Mouse (Mus musculus): ENCODE results near the gene Phactr3. TPM values are rescaled to one million over a fixed set of nuclear protein-coding genes. Genes with fewer than 3 reads are reported as not detected.
A peak's percentile ranks its signal among the peaks of the same experiment; 100 is the strongest.
"Not testable (repeated sequence)": the region's sequence is repeated elsewhere in the genome, so short reads cannot be mapped to it uniquely, and the experiment has no call there.

Gene Phactr3
- polyA plus RNA-seq (2015; fragmentation: Nextera tagmentation; extraction: Ambion mirVana), result 37.8 and 39.6 TPM in 2 replicates

GRCm38 (mm10) chr2:178118801-178119560 is at the start of gene Phactr3:
Phactr3 (plus strand) TSS chr2:178118975.
- ATAC-seq, result peak; percentile 71
- peak within 1 kb of the TSS; percentile 93 for H3K4me2 ChIP-seq (replicated peaks)
- peaks cover 31% of the 10 kb centered on the region for H3K27me3 ChIP-seq
- WGBS, result 1% methylated on average over 45 of the region's 45 CpGs
- no peaks in the 10 kb centered on the region for H3K36me3 ChIP-seq
- H3K27ac ChIP-seq, result no peak within 1 kb of the TSS
- H3K4me1 ChIP-seq (replicated peaks), result peaks cover 19% of the 10 kb centered on the region
- H3K4me3 ChIP-seq (replicated peaks), result peak within 1 kb of the TSS; percentile 48
- H3K9ac ChIP-seq (replicated peaks), result peak within 1 kb of the TSS; percentile 68
- H3K9me3 ChIP-seq, result no peaks in the 10 kb centered on the region

DNA sequence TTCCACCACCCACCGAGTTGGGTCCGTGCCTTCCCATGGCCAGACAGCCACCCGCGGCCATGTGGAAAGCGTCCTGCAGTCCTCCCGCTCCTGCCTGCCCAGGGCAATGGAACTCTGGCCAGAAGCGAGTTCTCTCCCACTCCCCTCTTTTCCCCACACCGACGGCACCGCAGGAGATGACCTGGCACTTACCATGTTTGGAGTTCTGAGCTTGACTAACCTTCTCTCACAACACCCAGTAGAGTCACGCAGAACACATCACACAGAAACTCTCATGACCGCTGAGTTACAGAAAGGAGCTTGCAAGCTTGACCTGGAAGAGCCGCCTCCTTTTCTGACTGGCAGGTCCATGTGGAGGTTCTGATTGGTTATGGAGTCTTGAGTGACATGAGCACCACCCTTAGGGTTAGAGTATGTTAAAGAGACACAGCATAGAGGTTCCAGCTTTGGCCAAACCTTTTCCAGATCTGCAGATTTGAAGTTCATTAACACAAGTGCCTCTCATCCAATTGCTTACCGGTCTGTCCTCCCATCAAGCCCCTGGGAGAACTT is 40.5 kb upstream of the Phactr3 start, which contains the start of gene Zfp931:
Gene Zfp931, minus strand, starts transcription at position 311 of the 552 bp plus-strand sequence.
- not testable (repeated sequence) for H3K4me1 ChIP-seq (replicated peaks); H3K36me3 ChIP-seq; H3K27me3 ChIP-seq; ATAC-seq; H3K27ac ChIP-seq; H3K9me3 ChIP-seq
- H3K9ac ChIP-seq (replicated peaks), result peak within 1 kb of the TSS; percentile 48; the same call in 1 of the 2 replicates
- WGBS, result 0% methylated on average over 2 of the region's 14 CpGs
- peak within 1 kb of the TSS; percentile 46 for H3K4me3 ChIP-seq (replicated peaks)
- peak within 1 kb of the TSS; percentile 56 for H3K4me2 ChIP-seq (replicated peaks)

DNA sequence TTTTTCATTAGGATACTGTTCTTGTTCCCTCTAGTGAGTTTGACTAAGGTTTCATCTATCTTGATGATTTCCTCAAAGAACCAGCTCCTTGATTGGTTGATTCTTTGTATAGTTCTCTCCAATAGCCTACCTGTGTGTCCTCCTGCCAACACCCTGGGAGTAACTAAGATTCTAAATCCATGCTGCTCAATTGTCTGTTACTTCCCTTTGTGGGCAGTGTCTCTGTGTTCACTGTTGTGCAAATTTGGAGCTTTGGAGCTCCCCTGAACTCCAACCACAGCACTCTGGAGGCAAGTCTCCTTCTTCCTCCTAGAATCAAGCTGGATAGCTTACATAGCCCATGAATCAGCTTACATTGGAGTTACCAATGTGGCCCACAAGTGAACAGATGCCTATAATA is 29.2 kb upstream of the Phactr3 start:
- no peaks in the 10 kb centered on the region for H3K27me3 ChIP-seq

GRCm38 (mm10) chr2:178098021-178098420 is 20.8 kb upstream of the Phactr3 start:
- Histone ChIP-seq H3K4me1 (replicated peaks) (no peaks in the 10 kb centered on the region), H3K9ac (replicated peaks) (no peak overlapping the region), H3K36me3 (no peaks in the 10 kb centered on the region), H3K27me3 (no peaks in the 10 kb centered on the region), H3K4me3 (replicated peaks) (no peak overlapping the region), H3K9me3 (no peaks in the 10 kb centered on the region), H3K27ac (no peak overlapping the region), H3K4me2 (replicated peaks) (no peak overlapping the region)
- no peak for ATAC-seq
- WGBS, result 10% methylated on average over 2 of the region's 2 CpGs

More for the DNA sequence above, 29.2 kb upstream of the Phactr3 start:
- H3K4me3 ChIP-seq (replicated peaks), result no peak overlapping the region
- H3K36me3 ChIP-seq, result no peaks in the 10 kb centered on the region
- no peaks in the 10 kb centered on the region for H3K9me3 ChIP-seq
- ATAC-seq, result no peak
- no peaks in the 10 kb centered on the region for H3K4me1 ChIP-seq (replicated peaks)
- no peak overlapping the region for H3K9ac ChIP-seq (replicated peaks)
- H3K4me2 ChIP-seq (replicated peaks), result no peak overlapping the region
- no peak overlapping the region for H3K27ac ChIP-seq

DNA sequence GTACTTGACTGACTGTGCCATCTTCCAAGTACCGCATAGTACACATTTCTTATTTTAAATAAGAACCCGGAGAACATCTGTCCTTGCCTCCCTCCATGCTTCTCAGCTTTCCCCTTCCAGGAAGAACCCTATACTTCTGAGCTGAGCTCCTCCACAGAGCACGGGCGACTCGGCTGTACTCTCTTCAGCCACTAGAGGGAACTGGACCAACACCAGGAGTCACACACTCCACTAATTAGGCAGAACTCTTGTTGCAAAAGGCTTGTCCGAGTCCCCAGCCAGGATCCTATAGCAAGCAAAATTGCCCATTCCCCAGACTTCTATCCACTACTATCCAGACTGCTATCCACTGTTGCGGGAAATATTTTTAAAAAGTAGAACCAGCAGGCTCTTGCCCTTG is 16.8 kb upstream of the Phactr3 start:
- 10% methylated on average over 7 of the region's 7 CpGs for WGBS
- Histone ChIP-seq H3K36me3 (no peaks in the 10 kb centered on the region), H3K4me3 (replicated peaks) (no peak overlapping the region), H3K27me3 (no peaks in the 10 kb centered on the region), H3K9ac (replicated peaks) (no peak overlapping the region), H3K27ac (no peak overlapping the region), H3K9me3 (no peaks in the 10 kb centered on the region), H3K4me1 (replicated peaks) (0 out of 2 replicates have a peak, but pooled peaks cover 4% of the 10 kb centered on the region), H3K4me2 (replicated peaks) (no peak overlapping the region)
- peak; percentile 73 for ATAC-seq

GRCm38 (mm10) chr2:178117946-178118345 is 829 bp upstream of the Phactr3 start:
- Histone ChIP-seq H3K4me1 (replicated peaks) (peaks cover 19% of the 10 kb centered on the region), H3K27me3 (peaks cover 31% of the 10 kb centered on the region), H3K9me3 (no peaks in the 10 kb centered on the region), H3K4me2 (replicated peaks) (no peak overlapping the region), H3K36me3 (no peaks in the 10 kb centered on the region), H3K27ac (no peak overlapping the region), H3K4me3 (replicated peaks) (no peak overlapping the region), H3K9ac (replicated peaks) (no peak overlapping the region)
- WGBS, result 23% methylated on average over 12 of the region's 12 CpGs
- ATAC-seq, result peak; percentile 10; the same call in 1 of the 2 replicates

DNA sequence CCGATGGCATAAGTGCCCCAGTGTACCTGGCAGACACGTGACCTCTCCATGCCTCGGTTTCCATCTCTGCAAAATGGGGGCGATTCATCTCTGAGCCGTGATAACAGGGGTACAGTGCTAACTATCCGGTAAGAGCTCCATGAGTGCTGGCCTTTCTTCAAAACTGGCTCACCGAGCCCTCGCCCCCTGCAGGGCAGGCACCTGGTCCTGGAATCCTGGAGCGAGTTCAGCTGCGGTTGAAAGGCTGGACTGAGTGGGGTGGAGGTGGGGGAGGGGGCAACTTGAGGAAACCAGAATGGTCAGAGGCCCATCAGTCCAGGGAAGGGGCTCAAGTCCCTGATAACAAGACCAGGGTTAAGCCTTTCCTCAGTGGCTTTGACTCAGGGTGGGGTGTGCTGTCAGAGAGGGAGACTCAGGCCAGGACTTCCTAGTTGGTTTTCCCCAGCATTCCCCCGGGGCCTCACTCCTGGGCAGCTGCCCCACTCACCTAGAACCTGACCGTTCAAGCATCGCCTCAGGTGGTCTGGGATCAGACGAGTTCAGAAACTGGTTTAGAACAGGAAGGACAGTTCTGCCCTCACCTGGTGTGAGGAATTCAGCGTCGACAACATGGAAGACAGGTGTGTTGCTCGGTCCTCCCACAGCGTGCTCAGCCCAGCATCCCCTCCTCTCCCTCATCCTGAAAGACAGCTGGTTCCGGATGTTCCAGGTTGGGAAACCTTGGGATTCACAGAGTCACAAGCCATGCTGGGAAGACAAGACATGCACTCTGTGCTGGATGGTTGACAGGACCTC is 983 bp downstream of the Phactr3 start:
- peaks cover 31% of the 10 kb centered on the region for H3K27me3 ChIP-seq
- H3K36me3 ChIP-seq, result no peaks in the 10 kb centered on the region
- peak overlapping the region; percentile 93 for H3K4me2 ChIP-seq (replicated peaks)
- H3K9ac ChIP-seq (replicated peaks), result peak overlapping the region; percentile 68
- H3K9me3 ChIP-seq, result no peaks in the 10 kb centered on the region
- ATAC-seq, result peak; percentile 16
- H3K4me3 ChIP-seq (replicated peaks), result peak overlapping the region; percentile 48
- WGBS, result 22% methylated on average over 19 of the region's 19 CpGs
- H3K4me1 ChIP-seq (replicated peaks), result peaks cover 19% of the 10 kb centered on the region
- no peak overlapping the region for H3K27ac ChIP-seq

- Histone ChIP-seq H3K4me2 (replicated peaks) (no peak overlapping the region), H3K9me3 (no peaks in the 10 kb centered on the region), H3K9ac (replicated peaks) (no peak overlapping the region), H3K36me3 (no peaks in the 10 kb centered on the region), H3K4me1 (replicated peaks) (peaks cover 19% of the 10 kb centered on the region), H3K27me3 (peaks cover 31% of the 10 kb centered on the region), H3K4me3 (replicated peaks) (no peak overlapping the region), H3K27ac (no peak overlapping the region)
- ATAC-seq, result no peak
These were observed 1.5 kb downstream of the Phactr3 start for GRCm38 (mm10) chr2:178120356-178120645.

- no peaks in the 10 kb centered on the region for H3K36me3 ChIP-seq
- H3K9me3 ChIP-seq, result no peaks in the 10 kb centered on the region
- no peak overlapping the region for H3K4me3 ChIP-seq (replicated peaks)
- H3K9ac ChIP-seq (replicated peaks), result no peak overlapping the region
- no peak overlapping the region for H3K4me2 ChIP-seq (replicated peaks)
- peaks cover 19% of the 10 kb centered on the region for H3K4me1 ChIP-seq (replicated peaks)
- WGBS, result 92% methylated on average over 8 of the region's 8 CpGs
- ATAC-seq, result no peak
- H3K27me3 ChIP-seq, result peaks cover 31% of the 10 kb centered on the region
- no peak overlapping the region for H3K27ac ChIP-seq
These were observed 2.0 kb downstream of the Phactr3 start for GRCm38 (mm10) chr2:178120651-178121374.

- WGBS, result 39% methylated on average over 2 of the region's 2 CpGs
- ATAC-seq, result no peak
- Histone ChIP-seq H3K27ac (no peak overlapping the region), H3K4me1 (replicated peaks) (peaks cover 19% of the 10 kb centered on the region), H3K9me3 (no peaks in the 10 kb centered on the region), H3K36me3 (no peaks in the 10 kb centered on the region), H3K4me3 (replicated peaks) (no peak overlapping the region), H3K9ac (replicated peaks) (no peak overlapping the region), H3K4me2 (replicated peaks) (no peak overlapping the region), H3K27me3 (peaks cover 31% of the 10 kb centered on the region)
These were observed 2.6 kb downstream of the Phactr3 start for GRCm38 (mm10) chr2:178121375-178121688.

- Histone ChIP-seq H3K9ac (replicated peaks) (no peak overlapping the region), H3K4me3 (replicated peaks) (no peak overlapping the region), H3K4me2 (replicated peaks) (no peak overlapping the region), H3K27me3 (peaks cover 31% of the 10 kb centered on the region), H3K27ac (no peak overlapping the region), H3K4me1 (replicated peaks) (peaks cover 19% of the 10 kb centered on the region), H3K36me3 (no peaks in the 10 kb centered on the region), H3K9me3 (no peaks in the 10 kb centered on the region)
- no peak for ATAC-seq
- 45% methylated on average over 4 of the region's 4 CpGs for WGBS
These were observed 3.3 kb downstream of the Phactr3 start for GRCm38 (mm10) chr2:178121946-178122665.

All from midbrain, embryonic 13.5 days (tissue).